Mouse (Mus musculus) stomach, postnatal 0 days (tissue): ENCODE data around the gene E2f4. TPM values are rescaled to one million over a fixed set of nuclear protein-coding genes. Genes with fewer than 3 reads are reported as not detected.

Experiments used
- ATAC-seq: fragments of 200-750 bp; cut with Nextera tagmentation; 2 replicates; pipeline ENCODE4 v1.8.0; 2017; ENCODE audit not compliant: low FRiP score, low TSS enrichment
- DNase-seq: peaks from one replicate; pipeline ENCODE4 v3.0.0-alpha.2; 2016; ENCODE audit warnings: low spot score
- H3K27ac ChIP-seq: fragments of 300-500 bp; sonication (generic); replicated peaks from 2 replicates; pipeline ENCODE4 v1.5.1; 2014; ENCODE audit warnings: mild to moderate bottlenecking, control low read depth
- H3K27me3 ChIP-seq: fragments of 300-500 bp; sonication (generic); 2 replicates; pipeline ENCODE4 v1.6.1; 2014; ENCODE audit warnings: low read length; ENCODE audit not compliant: control insufficient read depth, insufficient read depth
- H3K36me3 ChIP-seq: fragments of 300-500 bp; sonication (generic); 2 replicates; pipeline ENCODE4 v1.6.1; 2014; ENCODE audit warnings: low read length, mixed read lengths; ENCODE audit not compliant: control insufficient read depth, insufficient read depth
- H3K4me1 ChIP-seq: fragments of 300-500 bp; sonication (generic); replicated peaks from 2 replicates; pipeline ENCODE4 v1.6.1; 2014; ENCODE audit warnings: antibody characterized with exemption; ENCODE audit not compliant: control insufficient read depth, insufficient read depth
- H3K4me2 ChIP-seq: fragments of 300-500 bp; sonication (generic); replicated peaks from 2 replicates; pipeline ENCODE4 v1.6.1; 2014; ENCODE audit warnings: low read depth, mild to moderate bottlenecking, control low read depth, moderate library complexity
- H3K4me3 ChIP-seq: fragments of 300-500 bp; sonication (generic); 2 replicates; pipeline ENCODE4 v1.5.1; 2014; ENCODE audit warnings: low read depth, low read length, control low read depth
- H3K9ac ChIP-seq: fragments of 300-500 bp; sonication (generic); 2 replicates; pipeline ENCODE4 v1.6.1; 2014; ENCODE audit warnings: mild to moderate bottlenecking, low read length, control low read depth, mixed read lengths
- H3K9me3 ChIP-seq: fragments of 300-500 bp; sonication (generic); 2 replicates; pipeline ENCODE4 v1.6.1; 2016; ENCODE audit warnings: low read length; ENCODE audit not compliant: control insufficient read depth
- CTCF ChIP-seq: IDR thresholded peaks from 2 replicates; pipeline ENCODE4 v1.5.1; 2016; ENCODE audit warnings: antibody characterized with exemption, low read depth, mild to moderate bottlenecking, moderate library complexity
- EP300 ChIP-seq: optimal IDR thresholded peaks from 2 replicates; pipeline ENCODE3; 2016; ENCODE audit warnings: antibody characterized with exemption
- whole genome bisulfite sequencing: fragments of 180-500 bp; shearing (Covaris S2); extraction: QIAGEN DNeasy Blood & Tissue Kit; methylation state at CpG from one replicate; pipeline ENCODE4 v1.1.7; 2014; 5-methylcytosine and 5-hydroxymethylcytosine counted together
- polyA plus RNA-seq: library from polyadenylated mRNA; unstranded; fragments of >200 nt; fragmentation: Nextera tagmentation; extraction: Ambion mirVana; gene quantifications from 2 replicates; pipeline ENCODE4 v1.2.1, GENCODE M21; 2015

Gene E2f4
- polyA plus RNA-seq, 1 experiment from 2014 or later, result 31.0 TPM

DNA sequence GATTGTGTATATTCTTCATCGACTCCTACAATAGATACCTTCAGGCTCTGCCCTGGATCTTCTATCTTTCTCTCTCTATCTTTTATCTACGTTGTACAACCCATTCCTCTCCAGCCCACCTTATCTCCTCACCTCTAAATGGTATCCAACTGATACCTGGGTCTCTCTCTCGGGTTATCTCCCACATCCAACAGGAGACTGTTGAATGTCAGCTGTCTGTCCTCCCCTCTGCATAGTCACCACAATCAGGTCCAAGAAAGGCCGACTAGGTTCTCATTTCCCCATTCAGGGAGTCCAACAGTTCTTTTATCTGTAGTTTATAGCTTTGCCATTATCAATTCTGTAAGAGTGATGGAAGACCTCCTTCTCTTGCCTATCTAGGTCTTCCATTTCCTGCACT, 15.2 kb upstream of the E2f4 start:
- Histone ChIP-seq H3K27me3 (no peaks in the 10 kb centered on the region), H3K4me2 (no peak overlapping the region)
- no peak for ATAC-seq

GRCm38 (mm10) chr8:105283074-105283473, 14.4 kb upstream of the E2f4 start:
- DNase-seq (peak; percentile 77), ATAC-seq (peak; percentile 62)
- Histone ChIP-seq H3K4me3 (no peak overlapping the region), H3K9ac (no peak overlapping the region), H3K36me3 (no peaks in the 10 kb centered on the region), H3K4me1 (no peaks in the 10 kb centered on the region), H3K27ac (no peak overlapping the region), H3K27me3 (no peaks in the 10 kb centered on the region), H3K4me2 (no peak overlapping the region; the same call in 1 of the 2 replicates), H3K9me3 (no peaks in the 10 kb centered on the region)
- TF ChIP-seq EP300, result no peak
- TF ChIP-seq CTCF, result peak; percentile 90
- WGBS, result 39% methylated on average over 22 of the region's 23 CpGs

More for the DNA sequence above, 15.2 kb upstream of the E2f4 start:
- Histone ChIP-seq H3K9ac (no peak overlapping the region), H3K4me1 (no peaks in the 10 kb centered on the region), H3K4me3 (no peak overlapping the region), H3K9me3 (no peaks in the 10 kb centered on the region), H3K36me3 (no peaks in the 10 kb centered on the region), H3K27ac (no peak overlapping the region)
- DNase-seq, result no peak
- TF ChIP-seq EP300 (no peak), CTCF (no peak)
- WGBS, result 83% methylated on average over 4 of the region's 4 CpGs

DNA sequence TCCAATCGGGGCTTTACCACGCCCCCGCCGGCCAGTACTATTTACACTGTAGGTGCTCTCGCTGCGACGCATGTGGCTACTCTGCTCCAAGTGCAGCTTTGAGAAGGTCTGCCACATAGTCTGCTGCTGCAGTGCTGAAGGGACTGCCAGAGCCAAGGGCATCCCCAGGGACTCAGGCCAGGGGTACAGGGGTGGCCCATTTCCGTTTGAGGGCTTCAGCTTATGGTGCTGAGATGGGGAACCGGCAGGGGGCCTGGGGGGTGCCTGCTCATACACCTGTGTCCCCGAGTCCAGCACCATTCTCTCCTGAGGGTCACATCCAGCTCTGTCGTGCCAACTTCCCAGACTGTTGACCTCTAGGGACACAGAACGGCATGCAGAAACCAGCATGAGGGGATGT, 11.9 kb upstream of the E2f4 start:
- no peak overlapping the region for H3K27ac ChIP-seq
- DNase-seq (no peak), ATAC-seq (no peak)
- 43% methylated on average over 12 of the region's 12 CpGs for WGBS
- no peaks in the 10 kb centered on the region for H3K27me3 ChIP-seq
- peaks cover 8% of the 10 kb centered on the region for H3K4me1 ChIP-seq
- no peak overlapping the region for H3K9ac ChIP-seq
- H3K36me3 ChIP-seq, result no peaks in the 10 kb centered on the region
- TF ChIP-seq CTCF (no peak), EP300 (no peak)
- no peaks in the 10 kb centered on the region for H3K9me3 ChIP-seq
- H3K4me2 ChIP-seq, result no peak overlapping the region
- H3K4me3 ChIP-seq, result no peak overlapping the region

DNA sequence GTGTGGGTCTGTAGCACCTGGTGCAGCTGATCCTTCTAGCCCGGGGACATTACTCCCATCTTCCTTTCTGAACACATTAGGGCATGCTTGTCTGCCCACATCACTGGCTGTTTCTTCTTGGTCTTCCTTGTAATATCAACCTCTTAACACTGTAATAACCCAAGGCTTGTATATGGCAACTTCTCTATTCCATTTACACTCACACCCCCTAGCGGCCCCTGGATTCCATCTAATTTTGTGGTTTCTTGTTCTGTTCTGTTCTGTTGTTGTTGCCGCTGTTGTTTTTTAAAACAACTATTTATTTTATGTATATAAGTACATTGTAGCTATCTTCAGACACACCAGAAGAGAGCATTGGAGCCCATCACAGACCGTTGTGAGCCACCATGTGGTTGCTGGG, 10.6 kb upstream of the E2f4 start:
- 90% methylated on average over 4 of the region's 4 CpGs for WGBS

GRCm38 (mm10) chr8:105288231-105288630, 9.2 kb upstream of the E2f4 start:
- 80% methylated on average over 5 of the region's 5 CpGs for WGBS
- H3K27me3 ChIP-seq, result no peaks in the 10 kb centered on the region
- peaks cover 8% of the 10 kb centered on the region for H3K4me1 ChIP-seq
- ATAC-seq, result no peak
- H3K4me2 ChIP-seq, result no peak overlapping the region
- H3K4me3 ChIP-seq, result no peak overlapping the region
- no peak for TF ChIP-seq EP300
- no peak for TF ChIP-seq CTCF
- DNase-seq, result no peak
- no peaks in the 10 kb centered on the region for H3K9me3 ChIP-seq
- no peak overlapping the region for H3K27ac ChIP-seq
- no peaks in the 10 kb centered on the region for H3K36me3 ChIP-seq
- H3K9ac ChIP-seq, result no peak overlapping the region

More for the DNA sequence above, 10.6 kb upstream of the E2f4 start:
- DNase-seq, result no peak
- H3K4me3 ChIP-seq, result no peak overlapping the region
- H3K4me2 ChIP-seq, result no peak overlapping the region
- H3K4me1 ChIP-seq, result peaks cover 8% of the 10 kb centered on the region
- H3K27me3 ChIP-seq, result no peaks in the 10 kb centered on the region
- no peak overlapping the region for H3K27ac ChIP-seq
- no peak for ATAC-seq
- TF ChIP-seq EP300 (no peak), CTCF (no peak)
- H3K9me3 ChIP-seq, result no peaks in the 10 kb centered on the region
- H3K9ac ChIP-seq, result no peak overlapping the region
- H3K36me3 ChIP-seq, result no peaks in the 10 kb centered on the region

GRCm38 (mm10) chr8:105288958-105289732, 8.3 kb upstream of the E2f4 start:
- no peaks in the 10 kb centered on the region for H3K36me3 ChIP-seq
- TF ChIP-seq EP300 (no peak), CTCF (peak; percentile 57)
- peak overlapping the region; percentile 48 for H3K4me3 ChIP-seq
- DNase-seq (peak; percentile 94), ATAC-seq (peak; percentile 94)
- peak overlapping the region; percentile 47 for H3K9ac ChIP-seq
- under 1% methylated on average over 53 of the region's 53 CpGs for WGBS
- H3K27me3 ChIP-seq, result no peaks in the 10 kb centered on the region
- H3K4me1 ChIP-seq, result peaks cover 8% of the 10 kb centered on the region
- no peaks in the 10 kb centered on the region for H3K9me3 ChIP-seq
- H3K4me2 ChIP-seq, result peak overlapping the region; percentile 84
- H3K27ac ChIP-seq, result peak overlapping the region; percentile 84
